Mouse (Mus musculus) C2C12 (cell line): ENCODE measurements around the gene Hdac7.

Source experiments
- CTCF ChIP-seq: IDR thresholded peaks from one replicate; pipeline ENCODE4 v1.5.1; 2011; ENCODE audit not compliant: control insufficient read depth, insufficient read depth, insufficient read length
- FOSL1 ChIP-seq: IDR thresholded peaks from one replicate; pipeline ENCODE4 v1.8.0; 2011; ENCODE audit warnings: mild to moderate bottlenecking, low read length; ENCODE audit not compliant: poor library complexity, insufficient read depth, severe bottlenecking
- MYOG ChIP-seq: IDR thresholded peaks from one replicate; pipeline ENCODE4 v1.6.1; 2011; ENCODE audit not compliant: control insufficient read depth, insufficient read length; ENCODE audit errors: extremely low read depth

GRCm38 (mm10) chr15:97796674-97797310 is 47.5 kb downstream of the Hdac7 start:
- TF ChIP-seq CTCF, result no peak
- no peak for TF ChIP-seq FOSL1
- no peak for TF ChIP-seq MYOG
